Mouse (Mus musculus) Patski (cell line): ENCODE data around the gene Ldb3. TPM values are rescaled to one million over a fixed set of nuclear protein-coding genes. Genes with fewer than 3 reads are reported as not detected.

Source experiments
- ATAC-seq: fragments of 100-300 bp; one replicate; pipeline ENCODE4 v1.8.0; 2021
- CTCF ChIA-PET: fragments of 350-600 bp; sonication (Branson Sonifier 250); formaldehyde crosslinking; loops from one replicate; lab custom pipeline; 2022; ENCODE audit warnings: inconsistent platforms; lab: Charles Lee
- POLR2A ChIA-PET: fragments of 350-600 bp; sonication (Branson Sonifier 250); formaldehyde crosslinking; loops from one replicate; lab custom pipeline; 2022; ENCODE audit warnings: antibody characterized with exemption, inconsistent platforms; lab: Charles Lee
- DNase-seq: peaks from one replicate; pipeline ENCODE4 v3.0.0-alpha.2; 2011; ENCODE audit warnings: low read depth, low spot score
- H3K27me3 ChIP-seq: fragments of 371-371 bp; one replicate; pipeline ENCODE4 v1.5.1; 2021
- CTCF ChIP-seq: fragments of 100-300 bp; IDR thresholded peaks from one replicate; pipeline ENCODE4 v1.5.1; 2021
- in situ Hi-C: fragments of 300-500 bp; cut with MboI; formaldehyde crosslinking; loops from 3 replicates; pipeline ENCODE4 v1.11.1; 2018; ENCODE audit warnings: low pct_unique_long_range_greater_than_20kb, mixed read lengths
- polyA plus RNA-seq: library from polyadenylated mRNA; unstranded; gene quantifications from one replicate; pipeline ENCODE4 v1.2.3, GENCODE M21; 2021

Gene Ldb3
- polyA plus RNA-seq, 1 experiment from 2014 or later: 0.46 TPM

DNA sequence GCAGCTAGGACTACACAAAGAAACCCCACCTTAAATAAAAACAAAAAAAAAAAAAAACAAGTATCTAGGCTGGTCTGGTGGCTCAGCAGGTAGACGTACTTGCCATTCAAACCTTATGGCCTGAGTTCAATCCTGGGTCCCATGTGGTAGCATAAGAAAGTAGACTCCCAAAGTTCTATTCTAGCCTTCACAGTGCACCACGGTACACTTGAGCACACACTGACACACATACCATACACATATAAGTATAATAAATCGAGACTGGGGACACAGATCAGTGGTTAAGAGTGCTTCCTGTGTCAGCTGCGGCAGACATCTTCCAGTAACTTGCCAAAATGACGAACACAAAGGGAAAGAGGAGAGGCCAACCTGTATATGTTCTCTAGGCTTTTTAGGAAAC, 72.6 kb downstream of the Ldb3 start:
- in situ Hi-C loops: no loop called here
- ATAC-seq (no peak), DNase-seq (no peak)
- POLR2A ChIA-PET: no interaction called here
- no peaks in the 10 kb centered on the region for H3K27me3 ChIP-seq
- CTCF ChIA-PET: no interaction called here
- TF ChIP-seq CTCF: no peak

GRCm38 (mm10) chr14:34514120-34514519, 74.4 kb downstream of the Ldb3 start:
- in situ Hi-C loops: no loop called here
- ATAC-seq: no peak
- CTCF ChIA-PET: no interaction called here
- TF ChIP-seq CTCF: no peak
- DNase-seq: no peak
- POLR2A ChIA-PET: no interaction called here
- H3K27me3 ChIP-seq: no peaks in the 10 kb centered on the region

GRCm38 (mm10) chr14:34512602-34513001, 75.9 kb downstream of the Ldb3 start:
- POLR2A ChIA-PET: no interaction called here
- no peak for ATAC-seq
- TF ChIP-seq CTCF: no peak
- DNase-seq: no peak
- in situ Hi-C loops: no loop called here
- CTCF ChIA-PET: interaction anchor here (1.8 kb wide), 1 partner anchor 30 kb away, joined by 5 read pairs; no protein-coding TSS in a partner anchor
- no peaks in the 10 kb centered on the region for H3K27me3 ChIP-seq

DNA sequence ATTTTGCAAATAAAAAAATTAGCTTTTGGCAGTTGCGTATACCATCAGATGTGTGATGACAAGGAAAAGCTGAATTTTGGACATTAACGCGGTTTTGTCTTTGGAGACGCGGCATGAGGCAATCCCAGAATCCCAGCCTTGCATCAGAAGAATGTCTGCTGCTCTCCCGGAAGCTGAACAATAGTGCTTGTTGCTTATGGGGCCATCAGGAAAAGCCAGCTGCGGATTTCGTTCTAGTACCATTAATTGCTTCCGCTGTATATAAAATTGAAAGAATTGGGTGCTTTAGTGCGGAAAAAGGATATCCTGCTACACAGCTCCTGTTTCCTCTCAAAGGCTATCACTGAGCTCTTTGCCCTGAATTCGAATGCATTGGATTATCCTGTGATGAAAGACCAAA, 76.6 kb downstream of the Ldb3 start:
- in situ Hi-C loops: no loop called here
- ATAC-seq (no peak), DNase-seq (no peak)
- ChIA-PET CTCF (interaction anchor here (1.8 kb wide), 1 partner anchor 31 kb away, joined by 5 read pairs; no protein-coding TSS in a partner anchor), POLR2A (interaction anchor here (0.6 kb wide), 1 partner anchor 53 kb away, joined by 3 read pairs; no protein-coding TSS in a partner anchor)
- no peak for TF ChIP-seq CTCF
- H3K27me3 ChIP-seq: no peaks in the 10 kb centered on the region

DNA sequence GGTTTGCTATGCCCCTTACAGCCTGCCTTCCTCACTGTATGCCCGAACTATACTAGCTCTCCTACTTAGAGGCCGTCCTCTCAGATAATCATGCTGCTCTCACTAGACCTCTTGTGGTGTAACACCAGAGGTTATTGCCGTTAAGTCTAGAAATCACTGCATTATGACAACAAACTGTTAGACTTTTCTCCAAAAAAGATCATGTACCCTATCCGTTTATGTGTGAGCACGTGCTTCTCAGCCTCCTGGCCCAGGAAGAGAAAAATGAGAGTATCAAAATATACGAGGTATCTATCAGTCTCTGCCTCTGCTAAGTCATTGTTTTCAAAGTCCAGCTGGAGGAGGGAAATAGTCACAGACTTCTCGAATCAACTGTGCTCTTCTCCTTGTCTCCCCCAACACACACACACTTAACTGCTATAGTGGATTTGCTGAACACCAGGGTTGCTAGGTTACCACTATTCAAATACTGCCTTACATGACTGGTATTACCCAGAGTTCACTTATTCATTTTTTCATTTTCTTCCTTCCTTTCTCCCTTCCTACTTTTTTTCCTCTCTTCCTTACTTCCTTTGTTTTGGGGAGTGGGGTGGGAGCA, 79.5 kb downstream of the Ldb3 start:
- CTCF ChIA-PET: interaction anchor here (1.1 kb wide), 1 partner anchor 9 kb away, joined by 4 read pairs; no protein-coding TSS in a partner anchor
- in situ Hi-C loops: no loop called here
- no peaks in the 10 kb centered on the region for H3K27me3 ChIP-seq
- no peak for TF ChIP-seq CTCF
- DNase-seq: no peak
- POLR2A ChIA-PET: no interaction called here
- ATAC-seq: no peak

- in situ Hi-C loops: no loop called here
- peak; percentile 60 for ATAC-seq
- no peak for TF ChIP-seq CTCF
These were observed 80.2 kb downstream of the Ldb3 start for GRCm38 (mm10) chr14:34508187-34508840.

GRCm38 (mm10) chr14:34505309-34505708, 83.2 kb downstream of the Ldb3 start:
- DNase-seq (no peak), ATAC-seq (no peak)
- ChIA-PET CTCF (interaction anchor here (1.4 kb wide), 1 partner anchor 45 kb away, joined by 3 read pairs; no protein-coding TSS in a partner anchor), POLR2A (interaction anchor here (0.7 kb wide), 1 partner anchor 88 kb away, joined by 8 read pairs; no protein-coding TSS in a partner anchor)
- H3K27me3 ChIP-seq: no peaks in the 10 kb centered on the region
- in situ Hi-C loops: no loop called here
- TF ChIP-seq CTCF: no peak

More at GRCm38 (mm10) chr14:34508187-34508840, 80.2 kb downstream of the Ldb3 start:
- DNase-seq: no peak
- H3K27me3 ChIP-seq: no peaks in the 10 kb centered on the region
- ChIA-PET CTCF (interaction anchor here (1.1 kb wide), 1 partner anchor 8 kb away, joined by 4 read pairs; no protein-coding TSS in a partner anchor), POLR2A (no interaction called here)

GRCm38 (mm10) chr14:34504377-34504776, 84.1 kb downstream of the Ldb3 start:
- ATAC-seq (no peak), DNase-seq (no peak)
- no peaks in the 10 kb centered on the region for H3K27me3 ChIP-seq
- ChIA-PET POLR2A (interaction anchor here (0.6 to 1.0 kb wide), 2 partner anchors 59 to 266 kb away, joined by 3 read pairs; no protein-coding TSS in a partner anchor), CTCF (interaction anchor here (0.8 to 1.2 kb wide), 2 partner anchors 25 to 42 kb away, joined by 3 read pairs; no protein-coding TSS in a partner anchor)
- TF ChIP-seq CTCF: no peak
- in situ Hi-C loops: loop anchor here (5.0 kb wide), 1 partner anchor 43 kb away; no protein-coding TSS in a partner anchor

- CTCF ChIA-PET: interaction anchor here (0.8 to 1.2 kb wide), 2 partner anchors 26 to 43 kb away, joined by 3 read pairs; no protein-coding TSS in a partner anchor
- DNase-seq: no peak
- no peak for TF ChIP-seq CTCF
- POLR2A ChIA-PET: interaction anchor here (0.6 to 1.0 kb wide), 2 partner anchors 60 to 266 kb away, joined by 3 read pairs; no protein-coding TSS in a partner anchor
- no peaks in the 10 kb centered on the region for H3K27me3 ChIP-seq
- ATAC-seq: no peak
- in situ Hi-C loops: loop anchor here (5.0 kb wide), 1 partner anchor 44 kb away; no protein-coding TSS in a partner anchor
These were observed 84.7 kb downstream of the Ldb3 start for GRCm38 (mm10) chr14:34503759-34504158.

DNA sequence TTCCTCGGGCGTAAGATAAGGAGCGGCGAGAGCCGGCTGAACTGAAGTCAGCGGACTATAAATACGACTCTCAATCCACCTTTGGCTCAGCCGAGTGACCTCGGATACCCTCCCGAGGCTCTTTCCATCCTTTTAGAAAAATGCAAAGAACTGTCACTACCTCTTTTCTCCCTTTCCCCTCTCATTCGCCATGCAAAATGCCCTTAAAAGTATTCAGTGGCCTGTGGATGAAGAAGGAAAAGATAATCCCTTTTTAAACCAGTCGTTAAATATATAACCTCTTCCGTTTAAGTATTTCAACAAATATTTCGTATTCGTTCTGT, 85.2 kb downstream of the Ldb3 start, which contains the start of gene Bmpr1a:
Gene Bmpr1a, minus strand, starts transcription at position 17 of the 323 bp plus-strand sequence.
- DNase-seq (no peak), ATAC-seq (peak; percentile 65)
- POLR2A ChIA-PET: interaction anchor here (1.0 to 1.3 kb wide), 3 partner anchors 14 to 267 kb away, joined by 3 read pairs; no protein-coding TSS in a partner anchor
- CTCF ChIA-PET: interaction anchor here (1.2 kb wide), 1 partner anchor 26 kb away, joined by 3 read pairs; no protein-coding TSS in a partner anchor
- no peak for TF ChIP-seq CTCF
- H3K27me3 ChIP-seq: no peaks in the 10 kb centered on the region
- in situ Hi-C loops: loop anchor here (5.0 kb wide), 1 partner anchor 44 kb away; no protein-coding TSS in a partner anchor
